Mouse (Mus musculus) limb, embryonic 14.5 days (tissue): ENCODE measurements at regions not wholly inside any gene's neighbourhood (a gene's known extent, or its start where the extent isn't known, plus 50 kb on each side); places are given as distances from the start of the nearest gene placed in this dataset.

Experiments
- ATAC-seq: fragments of 200-750 bp; cut with Nextera tagmentation; 2 replicates; pipeline ENCODE4 v1.8.0; 2017; ENCODE audit warnings: low read depth, moderate number of reproducible peaks, moderate TSS enrichment; ENCODE audit not compliant: low FRiP score
- DNase-seq: peaks from one replicate; pipeline ENCODE4 v3.0.0-alpha.2; 2015; ENCODE audit warnings: low spot score
- H3K27ac ChIP-seq: fragments of 300-500 bp; sonication (generic); replicated peaks from 2 replicates; pipeline ENCODE4 v1.5.1; 2014; ENCODE audit warnings: low read depth, mild to moderate bottlenecking, low read length, moderate library complexity, mixed read lengths
- H3K27me3 ChIP-seq: fragments of 300-500 bp; sonication (generic); 2 replicates; pipeline ENCODE4 v1.6.1; 2014; ENCODE audit warnings: low read length, mixed read lengths; ENCODE audit not compliant: control insufficient read depth, insufficient read depth
- H3K36me3 ChIP-seq: fragments of 300-500 bp; sonication (generic); 2 replicates; pipeline ENCODE4 v1.6.1; 2014; ENCODE audit warnings: mild to moderate bottlenecking, low read length, moderate library complexity, mixed read lengths; ENCODE audit not compliant: control insufficient read depth, insufficient read depth
- H3K4me1 ChIP-seq: fragments of 300-500 bp; sonication (generic); 2 replicates; pipeline ENCODE4 v1.6.1; 2014; ENCODE audit warnings: antibody characterized with exemption, low read length, mixed read lengths; ENCODE audit not compliant: control insufficient read depth, insufficient read depth
- H3K4me2 ChIP-seq: fragments of 300-500 bp; sonication (generic); replicated peaks from 2 replicates; pipeline ENCODE4 v1.6.1; 2014; ENCODE audit warnings: low read depth, mild to moderate bottlenecking, low read length, moderate library complexity; ENCODE audit not compliant: severe bottlenecking
- H3K4me3 ChIP-seq: fragments of 300-500 bp; sonication (generic); replicated peaks from 2 replicates; pipeline ENCODE4 v1.5.1; 2014; ENCODE audit warnings: low read length
- H3K9ac ChIP-seq: fragments of 300-500 bp; sonication (generic); 2 replicates; pipeline ENCODE4 v1.6.1; 2014; ENCODE audit warnings: mild to moderate bottlenecking, low read depth, low read length, moderate library complexity; ENCODE audit not compliant: severe bottlenecking
- H3K9me3 ChIP-seq: fragments of 300-500 bp; sonication (generic); 2 replicates; pipeline ENCODE4 v1.6.1; 2016; ENCODE audit warnings: low read length; ENCODE audit not compliant: control insufficient read depth
- POLR2A ChIP-seq: fragments of 200-500 bp; IDR thresholded peaks from 2 replicates; pipeline ENCODE4 v1.8.0; 2012; ENCODE audit warnings: inconsistent platforms, mild to moderate bottlenecking, moderate library complexity, borderline replicate concordance; ENCODE audit not compliant: insufficient read depth, insufficient read length; ENCODE audit errors: extremely low read depth
- WGBS: fragments of 180-500 bp; shearing (Covaris S2); extraction: QIAGEN DNeasy Blood & Tissue Kit; methylation state at CpG from one replicate; pipeline ENCODE4 v1.1.7; 2014; 5-methylcytosine and 5-hydroxymethylcytosine counted together

DNA sequence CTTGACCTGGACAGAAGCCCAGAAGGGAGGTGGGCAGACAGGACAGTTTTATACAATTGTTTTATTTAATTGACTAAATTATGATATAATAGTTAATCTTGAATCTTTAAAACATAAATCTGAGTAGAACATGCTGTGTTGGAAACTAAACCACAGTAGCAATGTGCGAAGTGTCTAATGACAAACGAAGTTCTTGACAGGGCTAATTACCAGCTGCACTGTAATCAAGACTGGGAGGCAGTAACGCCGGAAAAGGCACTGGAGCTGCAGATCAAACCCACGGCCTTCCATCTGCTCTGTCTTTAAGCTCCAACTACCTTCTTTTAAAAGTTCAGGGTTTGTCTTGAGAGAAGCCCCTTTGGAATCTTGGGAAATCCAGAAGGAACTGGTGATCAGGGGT lies 110.9 kb upstream of the Slc5a12 start:
- Histone ChIP-seq H3K9ac (no peak overlapping the region), H3K9me3 (no peaks in the 10 kb centered on the region), H3K27me3 (no peaks in the 10 kb centered on the region), H3K4me1 (peaks cover 23% of the 10 kb centered on the region), H3K36me3 (no peaks in the 10 kb centered on the region), H3K4me2 (0 out of 2 replicates have a peak overlapping the region, but pooled peaks have one; percentile 11), H3K27ac (peak overlapping the region; percentile 79), H3K4me3 (no peak overlapping the region)
- no peak for TF ChIP-seq POLR2A
- DNase-seq = no peak
- peak; percentile 27; the same call in 1 of the 2 replicates for ATAC-seq
- WGBS = 15% methylated on average over 5 of the region's 5 CpGs

DNA sequence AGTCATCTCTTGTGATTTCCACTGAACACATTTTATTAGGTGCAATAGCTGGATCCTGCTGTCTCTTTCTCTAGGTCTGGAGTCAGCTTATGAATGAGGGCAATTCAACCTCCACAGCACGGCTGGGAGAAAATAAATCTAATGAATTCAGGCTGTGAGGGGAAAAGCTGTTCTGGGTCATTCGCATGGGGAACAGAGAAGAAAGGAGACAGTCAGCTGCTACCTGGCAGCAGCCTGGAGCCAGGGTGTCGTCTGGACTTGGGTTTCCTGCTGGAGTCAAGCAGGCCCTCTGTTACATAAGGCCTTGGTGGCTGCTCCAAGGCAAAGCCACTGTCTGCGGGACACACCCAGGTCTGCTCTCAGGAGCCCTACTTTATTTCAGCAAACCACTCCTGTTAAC lies 110.4 kb upstream of the Slc5a12 start:
- Histone ChIP-seq H3K4me3 (no peak overlapping the region), H3K27me3 (no peaks in the 10 kb centered on the region), H3K27ac (peak overlapping the region; percentile 79), H3K36me3 (no peaks in the 10 kb centered on the region), H3K9ac (no peak overlapping the region), H3K4me1 (peaks cover 23% of the 10 kb centered on the region), H3K9me3 (no peaks in the 10 kb centered on the region), H3K4me2 (no peak overlapping the region)
- DNase-seq (peak; percentile 67), ATAC-seq (peak; percentile 88)
- 15% methylated on average over 4 of the region's 4 CpGs for WGBS
- TF ChIP-seq POLR2A = no peak

DNA sequence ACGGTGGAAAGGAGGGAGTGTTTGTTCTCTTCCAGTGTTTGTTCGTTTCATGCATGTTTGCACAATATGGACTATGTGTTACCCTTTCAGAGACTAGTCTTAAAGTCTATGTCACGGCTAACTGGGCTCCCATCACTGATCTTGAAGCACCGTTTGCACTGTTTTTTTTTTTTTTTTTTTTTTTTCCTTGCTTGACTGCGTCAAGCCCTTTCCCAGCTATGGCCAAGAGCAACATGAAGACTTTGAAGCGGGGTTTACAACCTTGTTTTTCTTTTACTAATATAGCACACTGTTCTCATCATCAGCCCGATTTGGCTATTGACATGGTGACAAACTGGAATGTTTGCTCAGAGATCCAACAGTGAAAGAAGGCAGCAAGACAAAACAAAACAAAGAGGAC lies 109.1 kb upstream of the Slc5a12 start:
- Histone ChIP-seq H3K27me3 (no peaks in the 10 kb centered on the region), H3K36me3 (no peaks in the 10 kb centered on the region), H3K4me2 (no peak overlapping the region), H3K9ac (no peak overlapping the region), H3K27ac (no peak overlapping the region), H3K4me3 (no peak overlapping the region), H3K4me1 (peaks cover 23% of the 10 kb centered on the region), H3K9me3 (no peaks in the 10 kb centered on the region)
- DNase-seq (no peak), ATAC-seq (no peak)
- 55% methylated on average over 7 of the region's 7 CpGs for WGBS
- no peak for TF ChIP-seq POLR2A

DNA sequence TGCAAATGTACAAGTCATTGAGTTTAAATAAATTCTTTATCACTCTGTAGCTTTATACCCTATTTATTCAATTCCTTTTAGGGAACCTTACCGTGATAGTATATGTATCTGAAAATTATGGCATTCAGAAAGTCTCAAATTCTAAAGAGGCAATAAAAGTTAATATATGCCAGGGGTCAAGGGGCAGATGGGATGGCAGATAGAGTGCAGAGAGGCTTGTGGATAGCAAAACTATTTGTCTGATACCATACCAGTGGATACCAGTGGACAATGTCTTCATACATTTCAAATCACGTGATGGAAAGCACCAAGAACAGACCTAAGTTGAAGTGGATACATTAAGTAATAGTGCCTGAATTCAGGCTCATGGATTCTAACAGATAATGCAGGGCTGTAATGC lies 95.3 kb upstream of the Slc5a12 start:
- Histone ChIP-seq H3K4me1 (no peaks in the 10 kb centered on the region), H3K36me3 (no peaks in the 10 kb centered on the region), H3K9me3 (no peaks in the 10 kb centered on the region), H3K27me3 (no peaks in the 10 kb centered on the region), H3K9ac (no peak overlapping the region), H3K4me2 (no peak overlapping the region), H3K27ac (no peak overlapping the region), H3K4me3 (no peak overlapping the region)
- 84% methylated on average over 2 of the region's 2 CpGs for WGBS
- no peak for DNase-seq
- no peak for TF ChIP-seq POLR2A
- ATAC-seq = no peak

DNA sequence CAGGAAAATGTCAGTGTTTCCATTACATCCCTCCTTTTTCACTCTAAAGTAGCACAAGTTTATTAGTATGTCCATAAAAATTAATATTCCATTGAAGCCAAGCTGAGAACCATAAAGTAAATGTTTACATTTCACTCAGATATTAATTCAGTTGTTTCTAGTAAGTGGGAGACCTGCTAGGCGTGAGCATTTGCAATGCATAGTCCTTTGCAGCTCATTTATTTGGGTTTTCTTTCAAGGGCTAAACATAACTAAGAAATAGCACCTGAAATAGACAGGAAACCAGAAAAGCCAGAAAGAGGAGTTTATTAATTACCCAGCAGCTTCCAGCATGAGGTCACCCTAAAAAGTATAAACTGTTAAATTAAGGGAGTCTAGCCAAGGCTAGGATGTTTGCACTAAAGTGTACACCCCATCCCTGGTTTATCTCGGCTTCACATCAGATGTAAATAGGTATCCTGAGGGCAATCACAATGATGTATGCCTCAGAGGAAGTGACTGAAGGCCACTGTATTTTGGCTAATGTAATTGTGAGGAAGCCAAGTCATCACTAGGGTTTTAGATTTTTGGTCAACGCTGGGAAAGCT lies 88.8 kb upstream of the Slc5a12 start:
- H3K4me2 ChIP-seq = no peak overlapping the region
- H3K27ac ChIP-seq = no peak overlapping the region
- H3K4me1 ChIP-seq = peaks cover 4% of the 10 kb centered on the region; the same call in 1 of the 2 replicates
- 57% methylated on average over 3 of the region's 3 CpGs for WGBS
- no peak for DNase-seq
- H3K9ac ChIP-seq = no peak overlapping the region
- no peaks in the 10 kb centered on the region for H3K9me3 ChIP-seq
- H3K27me3 ChIP-seq = no peaks in the 10 kb centered on the region
- TF ChIP-seq POLR2A = no peak
- no peak overlapping the region for H3K4me3 ChIP-seq
- ATAC-seq = no peak
- H3K36me3 ChIP-seq = no peaks in the 10 kb centered on the region

DNA sequence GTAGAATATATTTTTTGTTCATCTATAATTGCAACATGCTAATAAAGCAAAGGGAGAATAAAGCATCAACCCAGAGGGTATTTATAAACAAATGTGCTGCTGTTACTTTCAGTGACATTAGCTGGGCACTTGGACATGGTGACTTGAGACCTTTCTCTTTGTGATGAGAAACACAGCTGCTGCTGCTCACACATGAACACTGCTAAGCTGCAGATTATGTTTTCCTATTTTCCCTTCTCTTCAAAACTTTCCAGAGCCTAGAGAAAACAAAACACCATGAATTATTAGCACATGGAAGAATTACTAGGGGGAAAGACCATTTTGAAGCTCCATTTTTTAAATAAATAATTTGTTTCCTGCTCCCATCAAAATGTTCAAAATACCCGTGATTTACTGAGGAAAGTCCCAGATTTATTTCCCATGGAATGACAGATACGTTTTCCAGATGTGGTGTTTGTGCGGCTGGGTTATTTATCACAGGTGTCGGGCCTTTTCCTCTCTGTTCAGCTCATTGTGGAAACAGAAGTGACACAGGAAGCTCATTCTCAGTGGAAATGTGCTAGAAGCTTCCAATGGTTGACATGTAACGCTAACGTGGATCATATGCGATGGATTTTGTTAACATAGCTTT lies 73.8 kb upstream of the Slc5a12 start:
- Histone ChIP-seq H3K9me3 (no peaks in the 10 kb centered on the region), H3K4me2 (no peak overlapping the region), H3K4me1 (0 out of 2 replicates have a peak, but pooled peaks cover under 1% of the 10 kb centered on the region), H3K27ac (no peak overlapping the region), H3K27me3 (no peaks in the 10 kb centered on the region), H3K36me3 (no peaks in the 10 kb centered on the region), H3K4me3 (no peak overlapping the region), H3K9ac (no peak overlapping the region)
- ATAC-seq = 0 out of 2 replicates have a peak, but pooled peaks have one; percentile 39
- DNase-seq = peak; percentile 14
- WGBS = 30% methylated on average over 7 of the region's 7 CpGs
- TF ChIP-seq POLR2A = no peak
